Mouse (Mus musculus) retina, embryonic 14.5 days (tissue): Measurements from ENCODE around the gene Tln2.

Experiments
- DNase-seq: peaks from one replicate; pipeline ENCODE4 v3.0.0-alpha.2; 2015; ENCODE audit warnings: low spot score

Gene Tln2

GRCm38 (mm10) chr9:67546650-67547049, 12.9 kb downstream of the Tln2 start:
- DNase-seq: no peak

GRCm38 (mm10) chr9:67545794-67546193, 13.7 kb downstream of the Tln2 start:
- no peak for DNase-seq

- no peak for DNase-seq
Measured at GRCm38 (mm10) chr9:67544783-67545182, 14.7 kb downstream of the Tln2 start.

- DNase-seq: no peak
Measured at GRCm38 (mm10) chr9:67541948-67542347, 17.6 kb downstream of the Tln2 start.

GRCm38 (mm10) chr9:67539776-67540706, 19.5 kb downstream of the Tln2 start:
- no peak for DNase-seq

GRCm38 (mm10) chr9:67534420-67534819, 25.1 kb downstream of the Tln2 start:
- no peak for DNase-seq

- DNase-seq: no peak
Measured at GRCm38 (mm10) chr9:67533260-67533659, 26.2 kb downstream of the Tln2 start.

- DNase-seq: no peak
Measured at GRCm38 (mm10) chr9:67532631-67533030, 26.9 kb downstream of the Tln2 start.

GRCm38 (mm10) chr9:67529600-67529999, 29.9 kb downstream of the Tln2 start:
- no peak for DNase-seq

GRCm38 (mm10) chr9:67527726-67528125, 31.8 kb downstream of the Tln2 start:
- no peak for DNase-seq

- no peak for DNase-seq
Measured at GRCm38 (mm10) chr9:67521736-67522135, 37.8 kb downstream of the Tln2 start.

GRCm38 (mm10) chr9:67509510-67509909, 50.0 kb downstream of the Tln2 start:
- DNase-seq: no peak

GRCm38 (mm10) chr9:67504669-67505260, 54.7 kb downstream of the Tln2 start:
- no peak for DNase-seq

- DNase-seq: no peak
Measured at GRCm38 (mm10) chr9:67501801-67502200, 57.7 kb downstream of the Tln2 start.

GRCm38 (mm10) chr9:67496368-67496767, 63.1 kb downstream of the Tln2 start:
- DNase-seq: no peak

- no peak for DNase-seq
Measured at GRCm38 (mm10) chr9:67495350-67495749, 64.2 kb downstream of the Tln2 start.

- no peak for DNase-seq
Measured at GRCm38 (mm10) chr9:67493876-67494552, 65.5 kb downstream of the Tln2 start.

GRCm38 (mm10) chr9:67489370-67489769, 70.1 kb downstream of the Tln2 start:
- DNase-seq: no peak

- DNase-seq: no peak
Measured at GRCm38 (mm10) chr9:67486621-67487020, 72.9 kb downstream of the Tln2 start.

- DNase-seq: no peak
Measured at GRCm38 (mm10) chr9:67485169-67486072, 74.1 kb downstream of the Tln2 start.

- DNase-seq: no peak
Measured at GRCm38 (mm10) chr9:67482277-67482676, 77.2 kb downstream of the Tln2 start.

- no peak for DNase-seq
Measured at GRCm38 (mm10) chr9:67481851-67482250, 77.7 kb downstream of the Tln2 start.
